Mouse (Mus musculus) adrenal gland, adult 8-10 months (tissue): ENCODE results near the gene H2al1c. TPM values are rescaled to one million over a fixed set of nuclear protein-coding genes. Genes with fewer than 3 reads are reported as not detected.
"Not testable (repeated sequence)": the region's sequence is repeated elsewhere in the genome, so short reads cannot be mapped to it uniquely, and the experiment has no call there.

Experiments used
- DNase-seq: peaks from one replicate; pipeline ENCODE4 v3.0.0; 2022
- total RNA-seq, 4 experiments: library from RNA; stranded (reverse); gene quantifications; 2 replicates each; pipeline ENCODE4 v1.2.4; 2022

The H2al1c gene
- total RNA-seq: not detected

DNA sequence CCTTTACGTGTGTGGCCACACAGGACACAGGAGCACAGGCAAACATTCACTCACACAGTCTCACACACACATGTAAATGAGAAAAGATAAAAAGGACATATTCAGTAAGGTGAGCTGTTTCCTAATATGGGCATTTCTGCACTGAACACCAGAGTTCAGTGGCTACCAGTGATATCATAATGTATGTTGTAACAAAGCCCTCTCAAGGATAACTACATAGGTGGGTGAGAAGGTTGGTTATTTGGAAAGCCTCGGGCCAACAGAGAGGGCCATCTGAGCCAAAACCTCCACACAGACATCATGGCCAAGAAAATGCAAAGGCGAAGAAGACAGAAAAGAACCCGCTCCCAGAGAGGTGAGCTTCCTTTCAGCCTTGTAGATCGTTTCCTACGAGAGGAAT is at the start of gene H2al1c:
TSS of gene H2al1c (plus strand) at position 301 of the 400 bp plus-strand sequence.
- not testable (repeated sequence) for DNase-seq

DNA sequence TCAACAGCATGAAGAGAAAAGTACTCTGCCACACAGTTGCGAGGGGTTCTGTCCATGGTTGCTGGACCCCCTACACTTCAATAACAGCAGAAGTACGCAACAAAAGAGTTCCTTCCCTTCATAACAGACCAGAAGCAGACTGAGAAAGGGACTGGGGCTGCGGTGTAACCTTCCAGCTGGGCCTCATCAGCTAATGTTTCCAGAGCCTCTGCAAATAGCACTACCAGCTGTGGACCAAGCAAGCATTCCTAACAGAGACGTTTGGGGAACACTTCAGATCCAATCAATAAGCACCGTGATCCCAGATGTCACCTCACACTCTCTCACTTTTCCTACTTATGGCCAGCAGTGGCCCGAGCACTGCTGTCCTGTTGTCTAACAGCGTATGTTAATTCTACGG is 40.5 kb upstream of the H2al1c start:
- DNase-seq: no peak

GRCm38 (mm10) chrX:11267791-11268190 is 37.7 kb upstream of the H2al1c start:
- DNase-seq: no peak

GRCm38 (mm10) chrX:11269074-11269473 is 36.4 kb upstream of the H2al1c start:
- DNase-seq: peak; percentile 4

DNA sequence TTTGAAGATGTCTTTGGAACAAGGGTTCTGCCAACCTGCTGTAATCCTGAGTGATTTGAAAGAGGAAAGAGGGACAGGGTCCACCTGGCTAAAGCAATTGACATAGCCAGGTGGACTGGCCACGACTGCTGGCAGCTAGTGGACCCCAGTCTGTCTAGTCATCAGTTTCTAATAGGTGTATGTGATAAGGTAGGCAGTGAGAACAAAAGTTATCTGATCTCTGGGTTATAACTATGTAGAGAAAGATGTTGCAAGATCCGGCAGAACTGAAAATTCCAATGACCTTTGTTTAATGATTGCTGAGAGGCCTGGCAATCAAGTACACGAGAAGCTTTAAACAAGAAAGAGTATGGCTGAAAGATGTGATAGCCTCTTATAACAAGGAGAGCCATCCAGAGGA is 32.3 kb upstream of the H2al1c start:
- DNase-seq: no peak

GRCm38 (mm10) chrX:11277083-11277482 is 28.4 kb upstream of the H2al1c start:
- no peak for DNase-seq

DNA sequence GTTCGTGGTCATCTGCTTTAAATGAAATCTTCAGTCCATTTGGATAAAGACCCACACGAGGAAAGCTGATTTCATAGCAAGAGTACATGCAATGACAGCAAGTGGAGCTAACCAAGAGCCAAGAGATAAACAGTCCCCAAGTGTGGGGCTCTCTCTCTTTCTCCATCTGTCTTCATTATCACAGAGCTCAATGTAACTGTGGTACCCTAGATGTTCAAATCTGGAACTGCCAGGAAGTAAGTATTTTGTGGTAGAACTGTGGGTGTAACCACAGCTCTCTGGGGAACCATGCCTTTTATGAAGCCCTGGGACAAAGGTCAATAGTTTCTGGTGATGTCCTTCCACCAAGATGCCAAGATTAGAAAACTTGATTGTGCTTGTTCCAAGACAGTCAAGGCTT is 24.7 kb upstream of the H2al1c start:
- no peak for DNase-seq

DNA sequence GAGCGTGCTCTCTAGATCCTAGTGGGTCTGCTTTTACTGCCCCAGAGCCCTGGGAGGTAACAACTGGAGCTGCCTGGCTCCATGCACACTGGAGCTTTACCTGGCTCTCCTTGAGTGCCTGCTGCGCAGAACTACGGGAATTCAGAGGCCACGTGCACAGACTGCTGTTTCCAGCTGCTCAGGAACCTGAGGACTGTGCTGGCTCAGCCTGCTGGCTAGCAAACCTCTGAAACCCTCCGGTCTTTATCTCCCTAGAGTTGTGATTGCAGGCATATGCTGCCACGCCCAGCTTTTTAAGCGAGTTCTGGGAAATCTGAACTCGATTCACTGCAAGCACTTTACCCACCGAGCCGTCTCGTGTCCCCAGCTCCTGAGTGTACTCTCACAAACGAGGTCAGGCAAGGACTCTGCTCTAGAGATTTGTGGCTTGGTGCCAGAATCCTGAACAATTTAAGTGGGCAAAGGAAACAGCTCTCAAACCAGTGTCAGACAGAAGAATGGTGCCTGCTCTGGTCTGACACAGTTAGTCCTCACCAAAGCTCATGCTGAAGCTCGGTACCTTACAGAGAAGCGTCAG is 17.1 kb upstream of the H2al1c start:
- DNase-seq: no peak

- DNase-seq: no peak
Measured at GRCm38 (mm10) chrX:11289244-11289643, 16.2 kb upstream of the H2al1c start.

- not testable (repeated sequence) for DNase-seq
Measured at GRCm38 (mm10) chrX:11298957-11299356, 6.5 kb upstream of the H2al1c start, which contains the start of gene H2al1a. Gene H2al1a, plus strand, starts transcription at chrX:11299257.

- not testable (repeated sequence) for DNase-seq
Measured at GRCm38 (mm10) chrX:11302132-11302531, 3.3 kb upstream of the H2al1c start, which contains the start of gene H2al1b. Gene H2al1b, plus strand, starts transcription at chrX:11302432.

DNA sequence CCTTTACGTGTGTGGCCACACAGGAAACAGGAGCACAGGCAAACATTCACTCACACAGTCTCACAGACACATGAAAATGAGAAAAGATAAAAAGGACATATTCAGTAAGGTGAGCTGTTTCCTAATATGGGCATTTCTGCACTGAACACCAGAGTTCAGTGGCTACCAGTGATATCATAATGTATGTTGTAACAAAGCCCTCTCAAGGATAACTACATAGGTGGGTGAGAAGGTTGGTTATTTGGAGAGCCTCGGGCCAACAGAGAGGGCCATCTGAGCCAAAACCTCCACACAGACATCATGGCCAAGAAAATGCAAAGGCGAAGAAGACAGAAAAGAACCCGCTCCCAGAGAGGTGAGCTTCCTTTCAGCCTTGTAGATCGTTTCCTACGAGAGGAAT is 3.1 kb downstream of the H2al1c start, which contains the start of gene H2al1d:
TSS of gene H2al1d (plus strand) at position 301 of the 400 bp plus-strand sequence.
- not testable (repeated sequence) for DNase-seq

DNA sequence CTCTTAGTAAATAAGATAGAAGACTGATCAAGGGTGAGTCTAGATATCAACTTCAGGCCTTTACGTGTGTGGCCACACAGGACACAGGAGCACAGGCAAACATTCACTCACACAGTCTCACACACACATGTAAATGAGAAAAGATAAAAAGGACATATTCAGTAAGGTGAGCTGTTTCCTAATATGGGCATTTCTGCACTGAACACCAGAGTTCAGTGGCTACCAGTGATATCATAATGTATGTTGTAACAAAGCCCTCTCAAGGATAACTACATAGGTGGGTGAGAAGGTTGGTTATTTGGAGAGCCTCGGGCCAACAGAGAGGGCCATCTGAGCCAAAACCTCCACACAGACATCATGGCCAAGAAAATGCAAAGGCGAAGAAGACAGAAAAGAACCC is 6.2 kb downstream of the H2al1c start, which contains the start of gene H2al1e:
TSS of gene H2al1e (plus strand) at position 301 of the 400 bp plus-strand sequence.
- DNase-seq: not testable (repeated sequence)

GRCm38 (mm10) chrX:11314858-11315257 is 9.4 kb downstream of the H2al1c start, which contains the start of gene H2al1f:
Gene H2al1f, plus strand, starts transcription at chrX:11315158.
- not testable (repeated sequence) for DNase-seq

GRCm38 (mm10) chrX:11317956-11318355 is 12.5 kb downstream of the H2al1c start, which contains the start of gene H2al1g:
Gene H2al1g, plus strand, starts transcription at chrX:11318256.
- DNase-seq: not testable (repeated sequence)

DNA sequence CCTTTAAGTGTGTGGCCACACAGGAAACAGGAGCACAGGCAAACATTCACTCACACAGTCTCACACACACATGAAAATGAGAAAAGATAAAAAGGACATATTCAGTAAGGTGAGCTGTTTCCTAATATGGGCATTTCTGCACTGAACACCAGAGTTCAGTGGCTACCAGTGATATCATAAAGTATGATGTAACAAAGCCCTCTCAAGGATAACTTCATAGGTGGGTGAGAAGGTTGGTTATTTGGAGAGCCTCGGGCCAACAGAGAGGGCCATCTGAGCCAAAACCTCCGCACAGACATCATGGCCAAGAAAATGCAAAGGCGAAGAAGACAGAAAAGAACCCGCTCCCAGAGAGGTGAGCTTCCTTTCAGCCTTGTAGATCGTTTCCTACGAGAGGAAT is 15.7 kb downstream of the H2al1c start, which contains the start of gene H2al1h:
TSS of gene H2al1h (plus strand) at position 301 of the 400 bp plus-strand sequence.
- not testable (repeated sequence) for DNase-seq

DNA sequence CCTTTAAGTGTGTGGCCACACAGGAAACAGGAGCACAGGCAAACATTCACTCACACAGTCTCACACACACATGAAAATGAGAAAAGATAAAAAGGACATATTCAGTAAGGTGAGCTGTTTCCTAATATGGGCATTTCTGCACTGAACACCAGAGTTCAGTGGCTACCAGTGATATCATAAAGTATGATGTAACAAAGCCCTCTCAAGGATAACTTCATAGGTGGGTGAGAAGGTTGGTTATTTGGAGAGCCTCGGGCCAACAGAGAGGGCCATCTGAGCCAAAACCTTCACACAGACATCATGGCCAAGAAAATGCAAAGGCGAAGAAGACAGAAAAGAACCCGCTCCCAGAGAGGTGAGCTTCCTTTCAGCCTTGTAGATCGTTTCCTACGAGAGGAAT is 18.9 kb downstream of the H2al1c start, which contains the start of gene H2al1i:
TSS of gene H2al1i (plus strand) at position 301 of the 400 bp plus-strand sequence.
- not testable (repeated sequence) for DNase-seq

GRCm38 (mm10) chrX:11327522-11327921 is 22.1 kb downstream of the H2al1c start, which contains the start of gene H2al1j:
Gene H2al1j, plus strand, starts transcription at chrX:11327822.
- DNase-seq: not testable (repeated sequence)

- DNase-seq: no peak
Measured at GRCm38 (mm10) chrX:11345762-11346161, 40.3 kb downstream of the H2al1c start.

DNA sequence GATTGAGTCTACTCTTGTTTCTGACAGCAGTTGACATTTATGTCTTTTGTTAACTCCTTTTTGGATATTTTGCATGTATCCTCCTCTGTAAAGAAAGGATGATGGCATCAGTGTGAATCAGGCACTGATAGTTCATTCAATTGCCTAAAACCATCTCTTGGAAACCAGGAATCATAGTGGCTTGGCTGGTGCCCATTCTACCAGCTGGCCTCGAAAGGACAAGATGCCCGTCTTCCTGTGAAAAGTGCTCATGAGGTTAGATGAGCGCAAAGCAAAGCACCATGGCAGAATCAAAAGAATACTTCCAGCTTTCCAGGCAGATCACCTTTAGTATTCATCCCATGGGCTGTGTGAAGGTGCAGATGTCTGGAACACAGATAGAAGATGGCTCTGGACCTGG is 41.3 kb downstream of the H2al1c start:
- DNase-seq: no peak
